Mouse (Mus musculus) heart, embryonic 13.5 days (tissue): Measurements from ENCODE around the gene Slc22a3. TPM values are rescaled to one million over a fixed set of nuclear protein-coding genes. Genes with fewer than 3 reads are reported as not detected.

Source experiments
- ATAC-seq: fragments of 200-750 bp; cut with Nextera tagmentation; 2 replicates; pipeline ENCODE4 v1.8.0; 2017; ENCODE audit warnings: moderate TSS enrichment; ENCODE audit not compliant: insufficient number of reproducible peaks, low FRiP score, low TSS enrichment; ENCODE audit errors: extremely low read depth
- H3K27ac ChIP-seq: fragments of 300-500 bp; sonication (generic); replicated peaks from 2 replicates; pipeline ENCODE4 v1.5.1; 2015; ENCODE audit warnings: moderate library complexity, mild to moderate bottlenecking, inconsistent platforms
- H3K27me3 ChIP-seq: fragments of 300-500 bp; sonication (generic); replicated peaks from 2 replicates; pipeline ENCODE4 v1.6.1; 2015; ENCODE audit warnings: mild to moderate bottlenecking, inconsistent platforms
- H3K36me3 ChIP-seq: fragments of 300-500 bp; sonication (generic); 2 replicates; pipeline ENCODE4 v1.6.1; 2015; ENCODE audit warnings: mild to moderate bottlenecking, inconsistent platforms
- H3K4me1 ChIP-seq: fragments of 300-500 bp; sonication (generic); 2 replicates; pipeline ENCODE4 v1.6.1; 2015; ENCODE audit warnings: inconsistent platforms
- H3K4me2 ChIP-seq: fragments of 300-500 bp; sonication (generic); 2 replicates; pipeline ENCODE4 v1.6.1; 2015; ENCODE audit warnings: inconsistent platforms, mild to moderate bottlenecking, moderate library complexity
- H3K4me3 ChIP-seq: fragments of 300-500 bp; sonication (generic); 2 replicates; pipeline ENCODE4 v1.5.1; 2015; ENCODE audit warnings: moderate library complexity, mild to moderate bottlenecking, inconsistent platforms
- H3K9ac ChIP-seq: fragments of 300-500 bp; sonication (generic); 2 replicates; pipeline ENCODE4 v1.6.1; 2015; ENCODE audit warnings: inconsistent platforms, mild to moderate bottlenecking, moderate library complexity
- H3K9me3 ChIP-seq: fragments of 300-500 bp; sonication (generic); 2 replicates; pipeline ENCODE4 v1.6.1; 2016; ENCODE audit warnings: inconsistent platforms
- WGBS: fragments of 180-500 bp; shearing (Covaris S2); methylation state at CpG from one replicate; pipeline ENCODE4 v1.1.7; 2015; ENCODE audit warnings: mixed read lengths; 5-methylcytosine and 5-hydroxymethylcytosine counted together
- polyA plus RNA-seq: library from polyadenylated mRNA; unstranded; fragments of >200 nt; fragmentation: Nextera tagmentation; extraction: Ambion mirVana; gene quantifications from 2 replicates; pipeline ENCODE4 v1.2.1, GENCODE M21; 2015

Slc22a3 gene
- polyA plus RNA-seq, 1 experiment from 2014 or later = 0.36 TPM

GRCm38 (mm10) chr17:12388239-12388638, 119.3 kb downstream of the Slc22a3 start:
- H3K9me3 ChIP-seq = peaks cover 12% of the 10 kb centered on the region
- no peak for ATAC-seq
- H3K4me2 ChIP-seq = no peak overlapping the region
- H3K27ac ChIP-seq = no peak overlapping the region
- H3K36me3 ChIP-seq = no peaks in the 10 kb centered on the region
- no peak overlapping the region for H3K4me3 ChIP-seq
- no peak overlapping the region for H3K9ac ChIP-seq
- no peaks in the 10 kb centered on the region for H3K4me1 ChIP-seq
- WGBS = 79% methylated on average over 7 of the region's 7 CpGs
- peaks cover 7% of the 10 kb centered on the region; the same call in 1 of the 2 replicates for H3K27me3 ChIP-seq

- WGBS = 76% methylated on average over 2 of the region's 2 CpGs
- Histone ChIP-seq H3K4me3 (no peak overlapping the region), H3K4me1 (no peaks in the 10 kb centered on the region), H3K27ac (no peak overlapping the region), H3K36me3 (no peaks in the 10 kb centered on the region), H3K9me3 (peaks cover 12% of the 10 kb centered on the region), H3K27me3 (peaks cover 7% of the 10 kb centered on the region; the same call in 1 of the 2 replicates), H3K4me2 (no peak overlapping the region), H3K9ac (no peak overlapping the region)
- no peak for ATAC-seq
Measured at GRCm38 (mm10) chr17:12387781-12388180, 119.7 kb downstream of the Slc22a3 start.

- Histone ChIP-seq H3K4me2 (no peak overlapping the region), H3K36me3 (no peaks in the 10 kb centered on the region), H3K9ac (no peak overlapping the region), H3K9me3 (no peaks in the 10 kb centered on the region), H3K4me1 (no peaks in the 10 kb centered on the region), H3K4me3 (no peak overlapping the region), H3K27me3 (peaks cover 7% of the 10 kb centered on the region; the same call in 1 of the 2 replicates), H3K27ac (no peak overlapping the region)
- WGBS = 66% methylated on average over 8 of the region's 8 CpGs
- no peak for ATAC-seq
Measured at GRCm38 (mm10) chr17:12385049-12385794, 122.3 kb downstream of the Slc22a3 start.

- Histone ChIP-seq H3K36me3 (no peaks in the 10 kb centered on the region), H3K27me3 (peaks cover 7% of the 10 kb centered on the region; the same call in 1 of the 2 replicates), H3K9ac (no peak overlapping the region), H3K4me3 (no peak overlapping the region), H3K4me2 (no peak overlapping the region), H3K27ac (no peak overlapping the region), H3K9me3 (no peaks in the 10 kb centered on the region), H3K4me1 (no peaks in the 10 kb centered on the region)
- WGBS = 53% methylated on average over 2 of the region's 2 CpGs
- no peak for ATAC-seq
Measured at GRCm38 (mm10) chr17:12382531-12382930, 125.0 kb downstream of the Slc22a3 start.

- Histone ChIP-seq H3K4me3 (no peak overlapping the region), H3K4me1 (no peaks in the 10 kb centered on the region), H3K9me3 (no peaks in the 10 kb centered on the region), H3K27me3 (peaks cover 7% of the 10 kb centered on the region; the same call in 1 of the 2 replicates), H3K36me3 (no peaks in the 10 kb centered on the region), H3K27ac (no peak overlapping the region), H3K4me2 (no peak overlapping the region), H3K9ac (no peak overlapping the region)
- no peak for ATAC-seq
- whole genome bisulfite sequencing = 57% methylated on average over 2 of the region's 2 CpGs
Measured at GRCm38 (mm10) chr17:12381579-12381978, 125.9 kb downstream of the Slc22a3 start.

GRCm38 (mm10) chr17:12380287-12380686, 127.2 kb downstream of the Slc22a3 start:
- WGBS = 75% methylated on average over 4 of the region's 4 CpGs
- Histone ChIP-seq H3K36me3 (no peaks in the 10 kb centered on the region), H3K4me3 (no peak overlapping the region), H3K9ac (no peak overlapping the region), H3K9me3 (no peaks in the 10 kb centered on the region), H3K27me3 (peaks cover 7% of the 10 kb centered on the region; the same call in 1 of the 2 replicates), H3K4me2 (no peak overlapping the region), H3K4me1 (no peaks in the 10 kb centered on the region), H3K27ac (no peak overlapping the region)
- no peak for ATAC-seq

- Histone ChIP-seq H3K27me3 (no peaks in the 10 kb centered on the region), H3K36me3 (no peaks in the 10 kb centered on the region), H3K4me2 (no peak within 1 kb of the TSS), H3K9me3 (no peaks in the 10 kb centered on the region), H3K9ac (no peak within 1 kb of the TSS), H3K4me3 (no peak within 1 kb of the TSS), H3K4me1 (no peaks in the 10 kb centered on the region), H3K27ac (no peak within 1 kb of the TSS)
- ATAC-seq = no peak
- 82% methylated on average over 11 of the region's 11 CpGs for WGBS
Measured at GRCm38 (mm10) chr17:12377981-12378705, 129.4 kb downstream of the Slc22a3 start, which contains the start of gene Plg. Gene Plg (plus strand): TSS chr17:12378608.

- no peak for ATAC-seq
- no peaks in the 10 kb centered on the region for H3K9me3 ChIP-seq
Measured at GRCm38 (mm10) chr17:12373601-12374144, 133.8 kb downstream of the Slc22a3 start.

GRCm38 (mm10) chr17:12372021-12372420, 135.5 kb downstream of the Slc22a3 start:
- ATAC-seq = no peak
- H3K4me1 ChIP-seq = peaks cover 4% of the 10 kb centered on the region
- no peaks in the 10 kb centered on the region for H3K9me3 ChIP-seq
- no peaks in the 10 kb centered on the region for H3K36me3 ChIP-seq
- WGBS = 20% methylated on average over 4 of the region's 4 CpGs
- 0 out of 2 replicates have a peak overlapping the region, but pooled peaks have one; percentile 6 for H3K4me3 ChIP-seq
- H3K4me2 ChIP-seq = peak overlapping the region; percentile 53
- no peaks in the 10 kb centered on the region for H3K27me3 ChIP-seq
- H3K9ac ChIP-seq = no peak overlapping the region
- no peak overlapping the region for H3K27ac ChIP-seq

More at GRCm38 (mm10) chr17:12373601-12374144, 133.8 kb downstream of the Slc22a3 start:
- H3K27ac ChIP-seq = no peak overlapping the region
- WGBS = 24% methylated on average over 3 of the region's 3 CpGs
- no peak overlapping the region for H3K4me3 ChIP-seq
- no peaks in the 10 kb centered on the region for H3K36me3 ChIP-seq
- no peak overlapping the region for H3K4me2 ChIP-seq
- no peak overlapping the region for H3K9ac ChIP-seq
- H3K27me3 ChIP-seq = no peaks in the 10 kb centered on the region
- peaks cover 4% of the 10 kb centered on the region for H3K4me1 ChIP-seq

- ATAC-seq = no peak
- 34% methylated on average over 10 of the region's 10 CpGs for WGBS
- H3K9me3 ChIP-seq = no peaks in the 10 kb centered on the region
- peak overlapping the region; percentile 53 for H3K4me2 ChIP-seq
- no peaks in the 10 kb centered on the region for H3K36me3 ChIP-seq
- H3K27me3 ChIP-seq = no peaks in the 10 kb centered on the region
- no peak overlapping the region for H3K27ac ChIP-seq
- 0 out of 2 replicates have a peak overlapping the region, but pooled peaks have one; percentile 6 for H3K4me3 ChIP-seq
- no peak overlapping the region for H3K9ac ChIP-seq
- peaks cover 4% of the 10 kb centered on the region for H3K4me1 ChIP-seq
Measured at GRCm38 (mm10) chr17:12371310-12371925, 136.1 kb downstream of the Slc22a3 start.

- H3K36me3 ChIP-seq = no peaks in the 10 kb centered on the region
Measured at GRCm38 (mm10) chr17:12370289-12370688, 137.2 kb downstream of the Slc22a3 start.

More at GRCm38 (mm10) chr17:12370289-12370688, 137.2 kb downstream of the Slc22a3 start:
- no peak overlapping the region for H3K27ac ChIP-seq
- no peaks in the 10 kb centered on the region for H3K27me3 ChIP-seq
- H3K4me1 ChIP-seq = peaks cover 4% of the 10 kb centered on the region
- WGBS = 42% methylated on average over 4 of the region's 4 CpGs
- no peak overlapping the region for H3K9ac ChIP-seq
- ATAC-seq = no peak
- H3K9me3 ChIP-seq = no peaks in the 10 kb centered on the region
- no peak overlapping the region for H3K4me3 ChIP-seq
- no peak overlapping the region for H3K4me2 ChIP-seq
